Mouse (Mus musculus): ENCODE results near the gene Ostm1. TPM values are rescaled to one million over a fixed set of nuclear protein-coding genes. Genes with fewer than 3 reads are reported as not detected.

The Ostm1 gene
- polyA plus RNA-seq, 1 experiment from 2014 or later, result 8.4 TPM

DNA sequence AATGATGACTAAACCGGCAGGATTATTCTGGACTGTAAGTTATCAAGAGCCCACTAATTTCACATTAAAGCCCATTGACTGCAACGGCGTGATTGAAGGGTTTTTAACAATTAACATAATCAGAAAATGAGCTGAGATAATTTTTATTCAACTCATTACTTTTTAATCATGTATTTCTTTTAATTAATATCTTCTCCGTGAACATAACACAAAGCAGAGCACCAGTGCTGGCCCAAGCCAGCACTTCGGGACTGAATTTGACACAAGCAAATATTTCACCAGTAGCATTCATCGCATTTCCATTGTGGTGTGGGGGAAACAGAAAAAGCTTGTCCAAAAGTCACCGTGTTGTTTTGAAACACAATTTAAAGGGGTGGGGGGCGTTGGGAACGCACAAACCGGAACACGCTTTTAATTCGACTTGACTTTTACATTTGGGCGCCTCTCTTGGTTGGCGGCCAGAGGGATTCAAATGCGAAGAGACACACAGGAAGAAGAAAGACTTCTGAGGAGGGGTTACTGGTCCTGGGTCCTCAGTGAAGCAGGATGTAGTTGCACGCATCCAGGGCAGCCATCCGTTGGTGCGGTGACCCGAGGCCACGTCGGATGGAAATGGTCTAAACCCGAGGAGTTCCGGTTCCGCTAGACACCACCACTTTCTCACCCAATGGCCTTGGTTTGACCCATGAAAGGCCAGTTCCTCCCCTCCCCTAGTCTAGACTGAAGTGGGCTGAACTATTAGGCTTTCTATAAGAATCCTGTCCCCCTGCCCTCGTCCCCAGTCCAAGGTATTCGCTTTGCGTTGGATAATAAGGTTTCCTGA, 52.9 kb downstream of the Ostm1 start:
- Histone ChIP-seq H3K9me3 (replicated peaks) (no peaks in the 10 kb centered on the region), H3K27me3 (ENCODE audit: low read depth, poor library complexity, severe bottlenecking) (peaks cover 74% of the 10 kb centered on the region), H3K4me1 (peaks cover 28% of the 10 kb centered on the region), H3K4me3 (peak overlapping the region; percentile 22), H3K36me3 (no peaks in the 10 kb centered on the region), H3K27ac (no peak overlapping the region)
- 2% methylated on average over 27 of the region's 27 CpGs for WGBS
- DNase-seq (ENCODE audit: low spot score), result peak; percentile 54

DNA sequence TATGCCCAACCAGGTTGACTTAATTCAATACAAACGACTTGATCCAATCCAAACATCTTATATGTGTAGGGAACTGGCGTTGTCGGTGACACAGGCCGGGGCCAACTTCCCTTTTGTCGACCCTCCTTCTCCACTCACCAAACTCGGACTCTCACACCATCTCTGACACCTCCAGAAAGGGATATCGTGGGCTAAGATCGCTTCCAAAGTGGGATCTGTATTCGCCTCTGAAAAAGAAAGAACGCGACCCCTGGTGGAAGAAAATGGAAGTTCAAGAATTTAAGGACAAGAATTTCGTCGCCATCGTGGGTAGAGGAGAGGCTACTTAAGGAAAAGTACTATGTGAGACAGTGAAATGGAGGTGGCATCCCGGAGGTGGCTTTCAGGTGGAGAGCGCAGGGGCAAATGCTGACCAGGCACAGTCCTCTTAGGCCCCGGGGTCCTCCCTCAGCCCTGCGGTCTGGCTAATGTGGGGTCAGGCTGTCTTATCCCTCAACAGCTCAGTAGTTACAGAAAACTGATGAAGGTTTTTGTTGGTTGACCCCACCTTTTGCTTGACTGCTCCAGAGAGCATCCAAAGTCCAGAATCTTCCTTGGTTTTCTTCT, 53.7 kb downstream of the Ostm1 start:
- no peaks in the 10 kb centered on the region for H3K9me3 ChIP-seq (replicated peaks)
- no peak overlapping the region for H3K27ac ChIP-seq
- peaks cover 67% of the 10 kb centered on the region for H3K27me3 ChIP-seq (ENCODE audit: low read depth, poor library complexity, severe bottlenecking)
- peaks cover 21% of the 10 kb centered on the region for H3K4me1 ChIP-seq
- WGBS, result 5% methylated on average over 18 of the region's 18 CpGs
- no peaks in the 10 kb centered on the region for H3K36me3 ChIP-seq
- H3K4me3 ChIP-seq, result peak overlapping the region; percentile 22
- peak; percentile 66 for DNase-seq (ENCODE audit: low spot score)

DNA sequence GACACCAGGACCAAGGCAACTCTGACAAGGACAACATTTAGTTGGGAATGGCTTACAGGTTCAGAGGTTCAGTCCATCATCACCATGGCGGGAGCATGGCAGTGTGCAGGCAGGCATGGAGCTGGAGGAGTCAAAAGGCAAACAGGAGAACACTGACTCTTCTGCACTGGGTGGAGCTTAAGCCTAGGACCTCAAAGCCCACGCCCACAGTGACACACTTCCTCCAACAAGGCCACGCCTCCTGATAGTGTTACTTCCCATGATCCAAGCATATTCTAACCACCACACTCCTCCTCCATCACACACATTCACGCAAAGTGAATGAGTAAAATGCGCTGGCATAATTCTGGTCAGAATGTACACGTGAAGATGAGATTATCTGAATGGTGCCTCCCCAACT, 56.2 kb downstream of the Ostm1 start:
- 83% methylated on average over 6 of the region's 6 CpGs for WGBS
- DNase-seq (ENCODE audit: low spot score), result no peak
- Histone ChIP-seq H3K4me3 (no peak overlapping the region), H3K9me3 (replicated peaks) (no peaks in the 10 kb centered on the region), H3K4me1 (peaks cover 9% of the 10 kb centered on the region), H3K27ac (no peak overlapping the region), H3K36me3 (no peaks in the 10 kb centered on the region), H3K27me3 (ENCODE audit: low read depth, poor library complexity, severe bottlenecking) (peaks cover 41% of the 10 kb centered on the region)

DNA sequence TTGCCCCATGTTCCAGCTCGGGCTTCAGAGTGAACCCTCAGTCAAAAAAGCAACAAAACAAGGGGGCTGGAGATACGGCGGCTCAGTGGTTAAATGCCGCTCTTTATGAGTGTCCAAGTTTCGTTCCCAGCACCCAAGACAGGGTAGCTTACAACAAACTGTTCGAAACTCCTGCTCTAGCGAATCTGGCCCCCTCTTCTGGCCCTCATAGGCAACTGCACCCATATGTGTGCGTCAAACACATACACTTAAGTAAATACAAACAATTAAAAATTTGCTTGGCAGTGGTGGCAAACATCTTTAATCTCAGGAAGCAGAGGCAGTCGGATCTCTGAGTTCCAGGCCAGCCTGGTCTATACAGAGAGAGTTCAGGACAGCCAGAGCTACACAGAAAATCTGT, 60.0 kb downstream of the Ostm1 start:
- WGBS, result 84% methylated on average over 9 of the region's 9 CpGs

DNA sequence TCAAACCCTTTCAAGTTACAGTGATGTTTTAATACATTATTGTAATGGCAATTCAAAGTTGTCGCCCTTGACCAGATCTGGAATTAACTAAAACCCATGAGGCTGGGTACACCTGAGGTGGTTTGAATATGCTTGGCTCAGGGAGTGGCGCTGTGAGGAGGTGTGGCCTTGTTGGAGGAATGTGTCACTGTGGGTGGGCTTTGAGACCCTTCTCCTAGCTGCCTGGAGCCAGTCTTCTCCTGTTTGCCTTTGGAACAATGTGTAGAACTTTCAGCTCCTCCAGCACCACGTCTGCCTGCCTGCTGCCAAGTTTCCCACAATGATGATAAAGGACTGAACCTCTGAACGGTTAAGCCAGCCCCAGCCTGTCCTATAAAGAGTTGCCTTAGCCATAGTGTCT, 62.7 kb downstream of the Ostm1 start:
- no peaks in the 10 kb centered on the region for H3K4me1 ChIP-seq
- no peak overlapping the region for H3K27ac ChIP-seq
- H3K9me3 ChIP-seq (replicated peaks), result no peaks in the 10 kb centered on the region
- H3K36me3 ChIP-seq, result no peaks in the 10 kb centered on the region
- DNase-seq (ENCODE audit: low spot score), result no peak
- H3K4me3 ChIP-seq, result no peak overlapping the region
- H3K27me3 ChIP-seq (ENCODE audit: low read depth, poor library complexity, severe bottlenecking), result no peaks in the 10 kb centered on the region
- WGBS, result 51% methylated on average over 4 of the region's 4 CpGs

More for the DNA sequence above, 60.0 kb downstream of the Ostm1 start:
- no peak overlapping the region for H3K4me3 ChIP-seq
- peaks cover 3% of the 10 kb centered on the region; the same call in 1 of the 2 replicates for H3K27me3 ChIP-seq (ENCODE audit: low read depth, poor library complexity, severe bottlenecking)
- H3K36me3 ChIP-seq, result no peaks in the 10 kb centered on the region
- no peaks in the 10 kb centered on the region for H3K9me3 ChIP-seq (replicated peaks)
- DNase-seq (ENCODE audit: low spot score), result no peak
- H3K27ac ChIP-seq, result no peak overlapping the region
- H3K4me1 ChIP-seq, result no peaks in the 10 kb centered on the region

DNA sequence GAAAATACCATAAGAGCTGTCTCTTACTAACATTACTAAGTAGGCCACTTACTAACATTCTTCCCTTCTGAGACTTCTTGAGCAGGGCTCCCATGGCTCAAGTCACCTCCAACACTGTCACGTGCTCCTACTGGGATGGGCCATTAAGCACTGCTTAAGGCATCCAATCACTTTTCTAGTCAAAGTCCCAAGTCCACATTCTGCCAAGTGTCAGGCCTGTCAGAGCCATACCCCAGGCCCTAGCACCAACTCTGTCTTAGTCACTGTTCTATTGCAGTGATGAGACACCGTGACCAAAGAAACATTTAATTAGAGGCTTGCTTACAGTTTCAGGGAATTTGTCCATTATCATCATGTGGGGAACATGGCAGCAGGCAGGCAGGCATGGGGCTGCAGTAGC, 78.3 kb downstream of the Ostm1 start:
- Histone ChIP-seq H3K27ac (no peak overlapping the region), H3K27me3 (ENCODE audit: low read depth, poor library complexity, severe bottlenecking) (no peaks in the 10 kb centered on the region), H3K4me1 (no peaks in the 10 kb centered on the region), H3K9me3 (replicated peaks) (no peaks in the 10 kb centered on the region), H3K36me3 (no peaks in the 10 kb centered on the region), H3K4me3 (no peak overlapping the region)
- no peak for DNase-seq (ENCODE audit: low spot score)
- WGBS, result 89% methylated on average over 2 of the region's 2 CpGs

DNA sequence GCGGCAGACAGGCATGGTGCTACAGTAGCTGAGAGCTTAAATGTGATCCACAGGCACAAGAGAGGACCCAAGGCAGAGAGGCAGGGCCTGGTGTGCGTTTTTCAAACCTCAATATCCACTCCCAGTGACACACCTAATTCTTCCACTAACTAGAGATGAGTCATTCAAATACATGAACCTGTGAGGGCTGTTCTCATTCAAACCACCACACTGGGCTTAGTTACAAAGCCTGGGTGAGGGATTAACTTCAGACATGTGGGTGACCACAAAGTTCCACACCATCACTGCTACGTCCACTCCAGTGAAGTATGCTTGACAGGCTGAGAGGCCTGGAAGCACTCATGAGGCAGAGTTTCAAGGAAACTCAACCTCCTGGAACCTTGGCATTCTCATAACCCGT, 86.3 kb downstream of the Ostm1 start:
- Histone ChIP-seq H3K4me1 (no peaks in the 10 kb centered on the region), H3K27me3 (ENCODE audit: low read depth, poor library complexity, severe bottlenecking) (no peaks in the 10 kb centered on the region), H3K27ac (no peak overlapping the region), H3K9me3 (replicated peaks) (no peaks in the 10 kb centered on the region), H3K4me3 (no peak overlapping the region), H3K36me3 (no peaks in the 10 kb centered on the region)
- 95% methylated on average over 4 of the region's 4 CpGs for WGBS
- no peak for DNase-seq (ENCODE audit: low spot score)

DNA sequence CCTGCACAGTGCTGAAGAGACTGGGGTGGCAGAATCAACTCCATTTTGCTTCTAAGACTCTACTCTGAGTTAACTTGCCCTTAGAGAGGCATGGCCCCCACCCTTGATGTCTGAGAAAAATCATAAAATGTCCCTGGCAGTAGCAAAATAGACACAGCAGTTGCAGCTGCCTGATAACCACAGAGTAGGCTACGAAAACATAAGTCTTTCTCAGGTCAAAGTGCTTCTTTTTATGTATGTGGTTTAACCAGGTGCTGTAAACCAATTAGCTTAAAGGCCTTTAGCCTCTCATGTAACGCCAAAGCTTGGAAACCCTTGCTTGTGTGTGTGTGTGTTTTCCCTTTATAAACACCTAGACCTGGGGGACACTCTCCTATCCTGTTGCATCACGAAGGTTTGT, 89.2 kb downstream of the Ostm1 start:
- H3K9me3 ChIP-seq (replicated peaks), result no peaks in the 10 kb centered on the region
- H3K4me3 ChIP-seq, result no peak overlapping the region
- WGBS, result 76% methylated on average over 3 of the region's 3 CpGs
- no peak for DNase-seq (ENCODE audit: low spot score)
- H3K27ac ChIP-seq, result no peak overlapping the region
- H3K36me3 ChIP-seq, result no peaks in the 10 kb centered on the region
- no peaks in the 10 kb centered on the region for H3K4me1 ChIP-seq
- H3K27me3 ChIP-seq (ENCODE audit: low read depth, poor library complexity, severe bottlenecking), result no peaks in the 10 kb centered on the region

DNA sequence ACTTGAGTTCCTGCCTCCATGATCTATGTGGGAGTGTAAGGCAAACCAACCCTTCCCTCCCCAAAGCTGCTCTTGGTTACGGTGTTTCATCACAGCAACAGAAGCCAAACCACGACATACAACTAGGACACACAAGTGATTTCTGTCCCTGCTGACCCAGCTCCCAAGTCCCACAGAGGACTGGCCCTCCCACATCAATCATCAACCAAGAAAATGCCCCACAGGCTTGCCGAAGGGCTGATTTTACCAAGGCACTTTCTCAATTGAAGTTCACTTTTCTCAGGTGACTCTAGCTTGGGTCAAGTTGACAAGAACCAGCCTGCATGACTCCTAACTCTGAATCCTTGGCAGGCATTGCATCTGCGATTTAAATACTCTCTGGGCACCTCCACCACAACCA, 91.9 kb downstream of the Ostm1 start:
- Histone ChIP-seq H3K27me3 (ENCODE audit: low read depth, poor library complexity, severe bottlenecking) (peaks cover 18% of the 10 kb centered on the region), H3K4me1 (peaks cover 19% of the 10 kb centered on the region), H3K27ac (no peak overlapping the region), H3K36me3 (no peaks in the 10 kb centered on the region), H3K4me3 (no peak overlapping the region), H3K9me3 (replicated peaks) (no peaks in the 10 kb centered on the region)
- 89% methylated on average over 4 of the region's 4 CpGs for WGBS
- DNase-seq (ENCODE audit: low spot score), result no peak

DNA sequence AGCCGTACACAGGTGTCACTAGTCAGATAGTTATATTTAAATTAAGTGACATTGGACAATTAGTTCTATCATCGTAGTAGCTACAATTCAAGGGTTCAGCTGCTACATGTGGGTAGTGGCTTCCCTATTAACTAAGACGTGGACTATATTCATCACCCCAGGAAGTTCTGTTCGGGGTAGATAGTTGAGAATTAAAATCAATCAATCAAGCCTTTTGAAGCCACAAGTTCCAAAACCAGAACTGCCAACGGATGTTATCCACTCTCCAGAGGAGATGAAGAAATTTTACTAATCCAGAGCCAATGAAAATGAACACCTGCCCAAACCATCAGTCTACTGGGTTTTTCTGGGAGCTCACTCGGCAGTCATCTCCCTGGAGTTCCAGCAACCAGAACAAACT, 94.7 kb downstream of the Ostm1 start:
- Histone ChIP-seq H3K27me3 (ENCODE audit: low read depth, poor library complexity, severe bottlenecking) (peaks cover 21% of the 10 kb centered on the region), H3K27ac (peak overlapping the region; percentile 77), H3K9me3 (replicated peaks) (no peaks in the 10 kb centered on the region), H3K36me3 (no peaks in the 10 kb centered on the region), H3K4me3 (peak overlapping the region; percentile 97), H3K4me1 (peaks cover 22% of the 10 kb centered on the region)
- DNase-seq (ENCODE audit: low spot score), result no peak
- WGBS, result 49% methylated on average over 6 of the region's 6 CpGs

DNA sequence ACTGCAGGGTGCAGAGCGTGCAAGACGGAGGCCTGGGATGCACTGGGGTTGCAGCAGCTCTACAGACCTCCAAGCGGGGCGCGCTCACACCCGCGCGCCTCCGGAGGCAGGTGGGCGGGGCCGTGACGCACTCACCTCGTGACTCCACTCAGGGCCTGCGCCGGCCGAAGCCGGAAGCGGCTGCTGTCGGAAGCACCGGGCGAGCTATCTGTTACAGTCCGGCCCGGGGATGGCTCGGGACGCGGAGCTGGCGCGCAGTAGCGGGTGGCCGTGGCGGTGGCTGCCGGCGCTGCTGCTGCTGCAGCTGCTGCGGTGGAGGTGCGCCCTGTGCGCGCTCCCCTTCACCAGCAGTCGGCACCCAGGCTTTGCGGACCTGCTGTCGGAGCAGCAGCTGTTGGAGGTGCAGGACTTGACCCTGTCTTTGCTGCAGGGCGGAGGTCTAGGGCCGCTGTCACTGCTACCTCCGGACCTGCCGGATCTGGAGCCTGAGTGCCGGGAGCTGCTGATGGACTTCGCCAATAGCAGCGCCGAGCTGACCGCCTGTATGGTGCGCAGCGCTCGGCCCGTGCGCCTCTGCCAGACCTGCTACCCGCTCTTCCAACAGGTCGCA, 95.2 kb downstream of the Ostm1 start:
- under 1% methylated on average over 56 of the region's 56 CpGs for WGBS
- Histone ChIP-seq H3K27ac (peak overlapping the region; percentile 77), H3K4me3 (peak overlapping the region; percentile 97), H3K36me3 (no peaks in the 10 kb centered on the region), H3K4me1 (peaks cover 22% of the 10 kb centered on the region), H3K27me3 (ENCODE audit: low read depth, poor library complexity, severe bottlenecking) (peaks cover 21% of the 10 kb centered on the region), H3K9me3 (replicated peaks) (no peaks in the 10 kb centered on the region)
- DNase-seq (ENCODE audit: low spot score), result peak; percentile 93

DNA sequence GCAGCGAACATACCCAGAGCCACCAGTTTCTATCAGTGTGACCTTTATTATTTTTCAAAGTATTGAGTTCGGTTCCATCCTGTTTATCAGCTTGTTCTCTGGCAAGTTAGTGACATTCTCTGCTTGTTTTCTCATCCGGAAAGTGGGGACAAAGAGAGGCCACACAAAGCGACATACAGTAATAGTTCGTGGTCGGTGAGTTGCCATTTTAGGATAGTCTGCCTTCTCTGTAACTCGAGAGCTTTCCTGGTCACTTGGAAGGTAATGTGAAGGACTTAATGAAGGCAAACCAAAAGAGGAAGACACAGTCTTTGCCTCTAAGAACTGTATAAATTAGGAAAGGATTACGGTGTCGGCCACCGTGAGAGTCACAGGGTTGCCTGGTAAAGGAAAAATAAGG, 96.0 kb downstream of the Ostm1 start:
- 19% methylated on average over 10 of the region's 10 CpGs for WGBS
- no peaks in the 10 kb centered on the region for H3K36me3 ChIP-seq
- no peak for DNase-seq (ENCODE audit: low spot score)
- peak overlapping the region; percentile 97 for H3K4me3 ChIP-seq
- no peaks in the 10 kb centered on the region for H3K9me3 ChIP-seq (replicated peaks)
- H3K4me1 ChIP-seq, result peaks cover 22% of the 10 kb centered on the region
- H3K27ac ChIP-seq, result no peak overlapping the region
- peaks cover 21% of the 10 kb centered on the region for H3K27me3 ChIP-seq (ENCODE audit: low read depth, poor library complexity, severe bottlenecking)

DNA sequence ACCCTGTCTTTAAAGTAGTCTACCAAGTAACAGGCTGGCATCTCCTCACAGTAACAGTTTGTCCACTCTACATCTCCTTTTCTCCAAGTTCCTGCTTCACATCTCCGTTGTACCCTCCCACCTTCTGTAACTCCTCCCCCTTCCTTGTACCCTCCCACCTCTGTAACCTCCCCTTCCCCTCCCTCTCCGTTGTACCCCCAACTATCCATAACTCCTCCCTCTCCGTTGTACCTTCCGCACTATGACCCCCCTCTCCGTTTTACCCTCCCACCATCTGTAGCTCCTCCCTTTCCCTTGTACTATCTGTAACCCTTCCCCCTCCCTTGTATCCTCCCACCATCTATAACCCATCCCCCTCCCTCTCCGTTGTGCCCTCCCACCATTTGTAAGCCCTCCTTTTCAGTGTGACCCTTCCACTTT, 97.0 kb downstream of the Ostm1 start:
- Histone ChIP-seq H3K27ac (no peak overlapping the region), H3K4me1 (peaks cover 22% of the 10 kb centered on the region), H3K4me3 (0 out of 2 replicates have a peak overlapping the region, but pooled peaks have one; percentile 10), H3K9me3 (replicated peaks) (no peaks in the 10 kb centered on the region), H3K27me3 (ENCODE audit: low read depth, poor library complexity, severe bottlenecking) (peaks cover 21% of the 10 kb centered on the region), H3K36me3 (no peaks in the 10 kb centered on the region)
- no peak for DNase-seq (ENCODE audit: low spot score)
- WGBS, result 9% methylated on average over 6 of the region's 6 CpGs
